Comparison of ENCODE assay signal across 13 mouse cellular contexts in the genomic region with DNA sequence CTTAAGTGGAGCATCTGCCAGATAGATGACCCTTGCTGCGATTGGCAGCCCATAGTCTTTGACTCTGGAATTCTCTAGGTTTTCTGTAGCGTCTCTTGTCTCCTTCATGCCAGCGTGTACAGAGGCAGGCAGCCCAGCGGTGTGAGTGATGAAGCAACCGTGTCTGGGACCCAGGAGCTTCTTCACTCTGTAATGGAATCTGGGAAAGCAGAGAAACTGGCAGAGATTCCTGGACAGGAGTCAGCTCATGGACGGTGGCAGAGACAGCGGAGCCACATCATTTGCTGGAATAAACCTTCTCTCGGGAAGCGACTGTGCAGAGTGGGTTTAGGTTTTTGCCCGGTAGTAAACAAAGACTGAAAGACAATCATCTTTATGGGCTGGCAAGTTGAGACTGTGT. TPM values are rescaled to one million over a fixed set of nuclear protein-coding genes. Genes with fewer than 3 reads are reported as not detected.
DNase-seq lines count a peak whose midpoint lies in the region; ATAC-seq lines count a peak whose summit lies in the region.
"Had no signal": no experiment of that assay in that cellular context is flagged by ENCODE, and none has a peak within 500 bp of the region (broad histone marks: within the 10 kb centered on the region; RNA-seq: fewer than 3 reads in every experiment).

No protein-coding gene starts in this region.

- peak; percentile 22 to 25 for DNase-seq in cerebellum, postnatal 10 days
- no peak for DNase-seq in cerebellum, adult 11-12 months
- peak; percentile 29 for DNase-seq in gastrocnemius, postnatal 10 days
- no peak for DNase-seq in gastrocnemius, adult 8-10 months (ENCODE audit: low spot score in 2 of 2)
- DNase-seq in lung, postnatal 14 days, result peak; percentile 1
- no peak for DNase-seq in lung, postnatal 25 days (ENCODE audit: low spot score)
- DNase-seq in gastrocnemius, postnatal 36 days, result peak; percentile 13 to 15
- DNase-seq: adrenal gland, postnatal 10 days; cerebellum, adult 9-11 months; kidney, adult 18-20 months; kidney, postnatal 25 days had no signal

- ATAC-seq in megakaryocyte progenitor cell, adult 5-6 weeks (replicated peaks; ENCODE audit: poor library complexity), result no peak
- ATAC-seq: forebrain, embryonic 13.5 days had no signal

- intact Hi-C loops in gastrocnemius, postnatal 36 days (cut with DNase I), result no loop called here

RNA-seq across cellular contexts. Expression of a gene that starts 16.5 kb away (rescaled TPM):
- total RNA-seq in gastrocnemius, postnatal 10 days (2021), result 1 to 10 TPM; 3.9 to 4.8 TPM
- 1 to 10 TPM in 2 of 4 experiments, under 1 TPM in 2; 0.44 to 1.4 (median 1.0) TPM for total RNA-seq in gastrocnemius, adult 8-10 months (2022)
- 1 to 10 TPM; 1.2 to 1.4 TPM for total RNA-seq in gastrocnemius, postnatal 36 days (2021)
- 52.8 and 61.8 TPM in 2 replicates for total RNA-seq in megakaryocyte progenitor cell, adult 5-6 weeks (2015)
- total RNA-seq in megakaryocyte progenitor cell, adult 5-6 weeks (2017), result 59.5 and 67.3 TPM in 2 replicates

Comparison
In these comparisons a context has a peak if more than half of its experiments do, and no peak if none do; other contexts are left out.
1. DNase-seq: peak in cerebellum, postnatal 10 days (2 of 2), gastrocnemius, postnatal 10 days (single experiment), lung, postnatal 14 days (single experiment) and gastrocnemius, postnatal 36 days (2 of 2); none in cerebellum, adult 11-12 months (single experiment), gastrocnemius, adult 8-10 months (0 of 2) and lung, postnatal 25 days (single experiment).
2. RNA of a gene that starts 16.5 kb away (total RNA-seq): 52.8 to 67.3 TPM in megakaryocyte progenitor cell, adult 5-6 weeks; 3.9 to 4.8 TPM in gastrocnemius, postnatal 10 days, 1.2 to 1.4 TPM in gastrocnemius, postnatal 36 days and 0.44 to 1.4 TPM in gastrocnemius, adult 8-10 months; every median in the first group is over 4 times any median in the second.